Mouse (Mus musculus) layer of hippocampus, adult 9-10 months (tissue): ENCODE measurements at regions not wholly inside any gene's neighbourhood (a gene's known extent, or its start where the extent isn't known, plus 50 kb on each side); places are given as distances from the start of the nearest gene placed in this dataset.

ENCODE experiments used
- DNase-seq: peaks from one replicate; pipeline ENCODE4 v3.0.0; 2022; ENCODE audit warnings: low spot score

- no peak for DNase-seq
These were observed 218.8 kb upstream of the Tbc1d5 start for GRCm38 (mm10) chr17:51397973-51398372.

- DNase-seq: peak; percentile 5
These were observed 214.6 kb upstream of the Tbc1d5 start for GRCm38 (mm10) chr17:51393771-51394221.

- no peak for DNase-seq
These were observed 212.7 kb upstream of the Tbc1d5 start for GRCm38 (mm10) chr17:51391871-51392270.

GRCm38 (mm10) chr17:51382552-51382951 lies 203.4 kb upstream of the Tbc1d5 start:
- no peak for DNase-seq

GRCm38 (mm10) chr17:51371937-51372479 lies 192.9 kb upstream of the Tbc1d5 start:
- no peak for DNase-seq

- DNase-seq: no peak
These were observed 191.8 kb upstream of the Tbc1d5 start for GRCm38 (mm10) chr17:51370990-51371389.

- no peak for DNase-seq
These were observed 190.9 kb upstream of the Tbc1d5 start for GRCm38 (mm10) chr17:51370085-51370484.

- DNase-seq: no peak
These were observed 183.6 kb upstream of the Tbc1d5 start for GRCm38 (mm10) chr17:51362801-51363200.

- DNase-seq: no peak
These were observed 183.1 kb upstream of the Tbc1d5 start for GRCm38 (mm10) chr17:51362271-51362670.

GRCm38 (mm10) chr17:51358362-51358739 lies 179.2 kb upstream of the Tbc1d5 start:
- no peak for DNase-seq

GRCm38 (mm10) chr17:51357690-51358361 lies 178.7 kb upstream of the Tbc1d5 start:
- no peak for DNase-seq

- no peak for DNase-seq
These were observed 177.3 kb upstream of the Tbc1d5 start for GRCm38 (mm10) chr17:51356447-51356846.

- no peak for DNase-seq
These were observed 142.7 kb upstream of the Tbc1d5 start for GRCm38 (mm10) chr17:51321868-51322267.

GRCm38 (mm10) chr17:51321025-51321424 lies 141.9 kb upstream of the Tbc1d5 start:
- DNase-seq: no peak

GRCm38 (mm10) chr17:51304964-51305363 lies 125.8 kb upstream of the Tbc1d5 start:
- no peak for DNase-seq

GRCm38 (mm10) chr17:51290741-51291140 lies 111.6 kb upstream of the Tbc1d5 start:
- DNase-seq: no peak

- DNase-seq: peak; percentile 5
These were observed 109.6 kb upstream of the Tbc1d5 start for GRCm38 (mm10) chr17:51288751-51289150.

GRCm38 (mm10) chr17:51287878-51288277 lies 108.7 kb upstream of the Tbc1d5 start:
- no peak for DNase-seq

- no peak for DNase-seq
These were observed 106.2 kb upstream of the Tbc1d5 start for GRCm38 (mm10) chr17:51285362-51285761.

- no peak for DNase-seq
These were observed 99.6 kb upstream of the Tbc1d5 start for GRCm38 (mm10) chr17:51278771-51279170.

GRCm38 (mm10) chr17:51278094-51278493 lies 98.9 kb upstream of the Tbc1d5 start:
- no peak for DNase-seq

- DNase-seq: no peak
These were observed 98.0 kb upstream of the Tbc1d5 start for GRCm38 (mm10) chr17:51277161-51277560.

- DNase-seq: no peak
These were observed 92.9 kb upstream of the Tbc1d5 start for GRCm38 (mm10) chr17:51272025-51272424.

- DNase-seq: no peak
These were observed 83.8 kb upstream of the Tbc1d5 start for GRCm38 (mm10) chr17:51262946-51263345.
